Mouse (Mus musculus) heart, embryonic 16.5 days (tissue): ENCODE results near the gene Ace3. TPM values are rescaled to one million over a fixed set of nuclear protein-coding genes. Genes with fewer than 3 reads are reported as not detected.

Experiments
- ATAC-seq: fragments of 200-750 bp; cut with Nextera tagmentation; replicated peaks from 2 replicates; pipeline ENCODE4 v1.8.0; 2017; ENCODE audit warnings: moderate number of reproducible peaks; ENCODE audit not compliant: insufficient read depth, low FRiP score; ENCODE audit errors: extremely low read depth
- H3K27ac ChIP-seq: fragments of 300-500 bp; sonication (generic); 2 replicates; pipeline ENCODE4 v1.5.1; 2014; ENCODE audit warnings: mild to moderate bottlenecking, low read length, control low read depth, moderate library complexity
- H3K27me3 ChIP-seq: fragments of 300-500 bp; sonication (generic); 2 replicates; pipeline ENCODE4 v1.6.1; 2014; ENCODE audit warnings: low read length, mixed read lengths; ENCODE audit not compliant: control insufficient read depth, insufficient read depth
- H3K36me3 ChIP-seq: fragments of 300-500 bp; sonication (generic); 2 replicates; pipeline ENCODE4 v1.6.1; 2014; ENCODE audit not compliant: control insufficient read depth, insufficient read depth
- H3K4me1 ChIP-seq: fragments of 300-500 bp; sonication (generic); 2 replicates; pipeline ENCODE4 v1.6.1; 2014; ENCODE audit warnings: low read length, mixed read lengths; ENCODE audit not compliant: control insufficient read depth, insufficient read depth
- H3K4me2 ChIP-seq: fragments of 300-500 bp; sonication (generic); 2 replicates; pipeline ENCODE4 v1.6.1; 2014; ENCODE audit warnings: low read depth, mild to moderate bottlenecking, control low read depth, low read length
- H3K4me3 ChIP-seq: fragments of 300-500 bp; sonication (generic); 2 replicates; pipeline ENCODE4 v1.5.1; 2014; ENCODE audit warnings: mild to moderate bottlenecking, control low read depth, low read length
- H3K9ac ChIP-seq: fragments of 300-500 bp; sonication (generic); 2 replicates; pipeline ENCODE4 v1.6.1; 2014; ENCODE audit warnings: low read length, control low read depth
- H3K9me3 ChIP-seq: fragments of 300-500 bp; sonication (generic); replicated peaks from 2 replicates; pipeline ENCODE4 v1.6.1; 2016; ENCODE audit warnings: low read length; ENCODE audit not compliant: control insufficient read depth
- WGBS: fragments of 180-500 bp; shearing (Covaris S2); extraction: QIAGEN DNeasy Blood & Tissue Kit; methylation state at CpG from one replicate; pipeline ENCODE4 v1.1.7; 2014; 5-methylcytosine and 5-hydroxymethylcytosine counted together
- polyA plus RNA-seq: library from polyadenylated mRNA; unstranded; fragments of >200 nt; fragmentation: Nextera tagmentation; extraction: Ambion mirVana; gene quantifications from 2 replicates; pipeline ENCODE4 v1.2.1, GENCODE M21; 2015

The Ace3 gene
- polyA plus RNA-seq, 1 experiment from 2014 or later, result not detected

DNA sequence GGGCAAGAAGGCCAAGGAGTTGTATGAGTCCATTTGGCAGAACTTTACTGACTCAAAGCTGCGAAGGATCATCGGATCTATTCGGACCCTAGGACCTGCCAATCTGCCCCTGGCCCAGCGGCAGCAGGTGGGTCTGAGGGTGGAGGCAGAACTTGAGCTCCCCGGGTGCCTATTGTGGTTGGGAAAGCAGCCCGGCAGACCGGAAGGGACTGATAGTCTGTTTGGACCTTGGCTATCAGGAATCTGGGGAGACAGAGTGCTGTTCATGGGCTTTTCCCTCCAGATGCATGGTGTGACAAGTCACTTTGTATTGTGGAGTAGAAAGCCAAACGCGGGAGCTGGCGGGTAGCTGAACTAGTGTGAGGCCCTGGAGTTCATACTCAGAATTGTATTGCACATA is 25.5 kb upstream of the Ace3 start:
- H3K4me3 ChIP-seq, result no peak overlapping the region
- H3K9ac ChIP-seq, result no peak overlapping the region
- no peak overlapping the region for H3K27ac ChIP-seq
- WGBS, result 48% methylated on average over 10 of the region's 10 CpGs
- no peaks in the 10 kb centered on the region for H3K9me3 ChIP-seq
- H3K4me2 ChIP-seq, result peak overlapping the region; percentile 81; the same call in 1 of the 2 replicates
- peaks cover 7% of the 10 kb centered on the region; the same call in 1 of the 2 replicates for H3K4me1 ChIP-seq
- peaks cover 50% of the 10 kb centered on the region for H3K27me3 ChIP-seq
- H3K36me3 ChIP-seq, result no peaks in the 10 kb centered on the region
- ATAC-seq, result no peak

DNA sequence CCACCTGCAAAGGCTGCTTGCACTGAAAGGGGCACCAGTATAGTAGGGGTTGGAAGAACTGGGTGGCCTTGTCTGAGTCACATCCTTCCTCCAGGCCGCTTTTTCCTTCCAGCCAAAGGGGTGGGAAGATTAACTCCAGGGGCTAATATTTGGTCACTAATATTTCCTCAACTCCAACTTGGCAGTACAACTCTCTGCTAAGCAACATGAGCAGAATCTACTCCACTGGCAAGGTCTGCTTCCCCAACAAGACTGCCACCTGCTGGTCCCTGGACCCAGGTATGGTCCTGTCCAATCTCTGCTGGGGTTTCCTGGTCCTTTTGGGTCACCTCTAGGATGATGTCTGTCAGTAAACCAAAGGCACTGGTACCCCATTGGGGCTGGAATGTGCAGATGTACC is 25.0 kb upstream of the Ace3 start:
- H3K4me3 ChIP-seq, result no peak overlapping the region
- no peaks in the 10 kb centered on the region for H3K9me3 ChIP-seq
- no peak overlapping the region for H3K9ac ChIP-seq
- peaks cover 51% of the 10 kb centered on the region for H3K27me3 ChIP-seq
- peaks cover 7% of the 10 kb centered on the region; the same call in 1 of the 2 replicates for H3K4me1 ChIP-seq
- no peak for ATAC-seq
- WGBS, result 63% methylated on average over 1 of the region's 1 CpGs
- H3K4me2 ChIP-seq, result no peak overlapping the region
- H3K27ac ChIP-seq, result no peak overlapping the region
- H3K36me3 ChIP-seq, result no peaks in the 10 kb centered on the region

DNA sequence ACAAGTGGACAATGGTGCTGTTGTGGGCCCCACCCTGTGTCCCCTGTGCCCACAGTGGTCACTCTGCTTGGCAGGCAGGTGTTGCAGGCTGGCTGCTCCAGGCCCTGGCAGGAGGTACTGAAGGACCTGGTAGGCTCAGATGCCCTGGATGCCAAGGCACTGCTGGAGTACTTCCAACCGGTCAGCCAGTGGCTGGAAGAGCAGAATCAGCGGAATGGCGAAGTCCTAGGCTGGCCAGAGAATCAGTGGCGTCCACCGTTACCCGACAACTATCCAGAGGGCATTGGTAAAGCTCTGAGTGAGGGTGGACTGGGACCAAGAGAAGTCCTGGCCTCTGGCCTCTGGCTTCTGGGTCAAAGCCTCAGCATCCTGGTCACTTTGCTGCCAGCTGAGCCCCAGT is 19.9 kb upstream of the Ace3 start:
- no peak for ATAC-seq
- Histone ChIP-seq H3K9me3 (no peaks in the 10 kb centered on the region), H3K36me3 (no peaks in the 10 kb centered on the region), H3K27ac (no peak overlapping the region), H3K27me3 (peaks cover 19% of the 10 kb centered on the region), H3K4me2 (no peak overlapping the region), H3K9ac (no peak overlapping the region), H3K4me3 (no peak overlapping the region), H3K4me1 (no peaks in the 10 kb centered on the region)
- 80% methylated on average over 6 of the region's 6 CpGs for WGBS

DNA sequence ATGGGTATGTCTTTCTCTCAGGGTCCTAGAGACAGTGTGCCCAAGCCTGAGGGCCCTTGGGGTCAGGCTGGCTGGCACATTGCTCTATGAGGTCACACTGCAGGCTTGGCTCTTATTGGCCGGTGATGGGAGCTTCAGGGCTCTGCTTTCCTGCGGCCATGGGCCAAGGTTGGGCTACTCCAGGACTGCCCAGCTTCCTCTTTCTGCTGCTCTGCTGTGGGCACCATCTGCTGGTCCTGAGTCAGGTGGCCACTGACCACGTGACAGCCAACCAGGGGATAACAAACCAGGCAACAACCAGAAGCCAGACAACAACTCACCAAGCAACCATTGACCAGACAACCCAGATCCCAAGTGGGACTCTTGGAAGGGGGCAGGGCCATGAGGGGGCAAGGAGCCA is 19.4 kb upstream of the Ace3 start:
- H3K4me2 ChIP-seq, result no peak overlapping the region
- no peak for ATAC-seq
- H3K27me3 ChIP-seq, result peaks cover 15% of the 10 kb centered on the region
- 69% methylated on average over 3 of the region's 3 CpGs for WGBS
- no peak overlapping the region for H3K9ac ChIP-seq
- no peaks in the 10 kb centered on the region for H3K4me1 ChIP-seq
- H3K9me3 ChIP-seq, result no peaks in the 10 kb centered on the region
- H3K4me3 ChIP-seq, result no peak overlapping the region
- H3K36me3 ChIP-seq, result no peaks in the 10 kb centered on the region
- H3K27ac ChIP-seq, result no peak overlapping the region

DNA sequence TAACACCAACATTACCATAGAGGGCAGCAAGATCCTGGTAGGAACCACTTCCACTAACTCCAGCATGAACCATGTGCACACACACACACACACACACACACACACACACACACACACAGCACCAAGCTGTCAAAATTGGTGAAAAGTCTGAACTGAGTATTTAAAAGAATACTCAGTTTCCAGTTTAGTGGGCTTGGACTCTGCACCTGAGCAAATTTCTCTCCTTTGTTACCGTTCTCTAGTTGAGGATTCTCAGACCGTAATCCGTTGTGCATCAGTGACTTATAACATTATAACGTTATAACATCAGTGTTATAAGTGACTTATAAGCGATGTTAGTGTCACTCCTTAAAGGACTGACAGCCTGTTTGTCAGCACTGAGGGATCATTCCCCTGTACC is 18.8 kb upstream of the Ace3 start:
- H3K36me3 ChIP-seq, result no peaks in the 10 kb centered on the region
- H3K9ac ChIP-seq, result no peak overlapping the region
- no peak overlapping the region for H3K27ac ChIP-seq
- ATAC-seq, result no peak
- WGBS, result 85% methylated on average over 5 of the region's 5 CpGs
- H3K4me2 ChIP-seq, result no peak overlapping the region
- H3K4me3 ChIP-seq, result no peak overlapping the region
- peaks cover 15% of the 10 kb centered on the region for H3K27me3 ChIP-seq
- H3K9me3 ChIP-seq, result no peaks in the 10 kb centered on the region
- H3K4me1 ChIP-seq, result no peaks in the 10 kb centered on the region

DNA sequence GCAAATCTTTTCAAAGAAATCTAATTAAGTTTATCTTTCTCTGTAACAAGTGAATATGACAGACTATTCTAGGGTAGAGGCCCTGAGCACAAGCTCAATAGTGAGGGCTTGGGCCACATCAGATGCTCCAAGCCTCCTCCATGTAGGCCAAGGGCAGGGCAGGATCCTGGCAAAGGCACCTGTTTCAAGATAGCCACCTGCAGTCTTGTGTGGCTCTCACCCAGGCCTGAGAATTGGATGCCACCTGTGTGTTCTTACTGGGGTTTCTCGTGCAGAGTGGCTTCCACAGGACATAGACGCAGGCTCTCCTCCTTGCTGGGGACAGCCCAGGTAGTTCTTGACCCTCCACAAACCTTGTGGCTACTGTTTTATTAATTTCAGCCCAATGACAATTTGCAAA is 16.2 kb upstream of the Ace3 start:
- WGBS, result 86% methylated on average over 2 of the region's 2 CpGs
- no peak for ATAC-seq
- peaks cover 6% of the 10 kb centered on the region for H3K27me3 ChIP-seq

DNA sequence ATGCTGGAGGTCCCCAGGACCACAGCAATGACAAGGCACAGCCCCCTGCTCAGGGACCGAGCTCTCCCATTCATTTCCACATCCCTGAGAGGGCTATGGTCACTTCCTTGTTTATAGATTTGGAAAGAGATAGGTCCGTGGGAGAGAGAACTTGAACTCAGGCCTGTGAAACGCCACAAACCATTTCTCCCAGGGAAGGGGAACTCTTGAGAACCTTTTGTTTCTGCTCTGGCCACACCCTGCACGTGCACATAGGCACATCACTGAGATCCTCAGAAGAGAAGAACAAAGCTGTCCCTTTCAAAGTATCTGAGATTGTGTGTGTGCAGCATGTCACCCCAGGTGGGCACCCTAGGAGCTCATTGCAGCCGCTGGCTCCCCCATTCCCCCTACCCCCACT is 15.8 kb upstream of the Ace3 start:
- H3K27me3 ChIP-seq, result peaks cover 6% of the 10 kb centered on the region
- 54% methylated on average over 5 of the region's 5 CpGs for WGBS
- no peak overlapping the region for H3K4me3 ChIP-seq
- H3K4me2 ChIP-seq, result no peak overlapping the region
- H3K4me1 ChIP-seq, result no peaks in the 10 kb centered on the region
- no peaks in the 10 kb centered on the region for H3K9me3 ChIP-seq
- H3K36me3 ChIP-seq, result no peaks in the 10 kb centered on the region
- no peak overlapping the region for H3K27ac ChIP-seq
- ATAC-seq, result no peak
- H3K9ac ChIP-seq, result no peak overlapping the region

More for the DNA sequence above, 16.2 kb upstream of the Ace3 start:
- Histone ChIP-seq H3K4me2 (no peak overlapping the region), H3K9ac (no peak overlapping the region), H3K4me3 (no peak overlapping the region), H3K4me1 (no peaks in the 10 kb centered on the region), H3K36me3 (no peaks in the 10 kb centered on the region), H3K27ac (no peak overlapping the region), H3K9me3 (no peaks in the 10 kb centered on the region)

GRCm38 (mm10) chr11:105984452-105984851 is 10.0 kb upstream of the Ace3 start:
- 69% methylated on average over 4 of the region's 4 CpGs for WGBS
- Histone ChIP-seq H3K4me2 (no peak overlapping the region), H3K4me3 (no peak overlapping the region), H3K9me3 (no peaks in the 10 kb centered on the region), H3K4me1 (0 out of 2 replicates have a peak, but pooled peaks cover 2% of the 10 kb centered on the region), H3K27me3 (peaks cover 3% of the 10 kb centered on the region; the same call in 1 of the 2 replicates), H3K27ac (no peak overlapping the region), H3K9ac (no peak overlapping the region), H3K36me3 (no peaks in the 10 kb centered on the region)
- ATAC-seq, result no peak

GRCm38 (mm10) chr11:105987446-105987845 is 7.0 kb upstream of the Ace3 start:
- 52% methylated on average over 6 of the region's 6 CpGs for WGBS
- Histone ChIP-seq H3K9ac (no peak overlapping the region), H3K36me3 (no peaks in the 10 kb centered on the region), H3K27me3 (0 out of 2 replicates have a peak, but pooled peaks cover 2% of the 10 kb centered on the region), H3K4me1 (0 out of 2 replicates have a peak, but pooled peaks cover 2% of the 10 kb centered on the region), H3K4me2 (no peak overlapping the region), H3K4me3 (no peak overlapping the region), H3K27ac (no peak overlapping the region), H3K9me3 (no peaks in the 10 kb centered on the region)
- no peak for ATAC-seq
